ENCODE assay signal across 14 mouse cellular contexts in genomic region chr17:56203729-56204128, GRCm38 (mm10). TPM values are rescaled to one million over a fixed set of nuclear protein-coding genes. Genes with fewer than 3 reads are reported as not detected.
DNase-seq lines count a peak whose midpoint lies in the region; TF ChIP-seq lines count a peak whose summit lies in the region.
"Had no signal": no experiment of that assay in that cellular context is flagged by ENCODE, and none has a peak within 500 bp of the region (broad histone marks: within the 10 kb centered on the region; RNA-seq: fewer than 3 reads in every experiment).

No protein-coding gene starts in this region.

- no peaks in the 10 kb centered on the region for H3K4me1 ChIP-seq in kidney, adult 2 months (ENCODE audit: control insufficient read depth, insufficient read depth, low read length)

- no peak overlapping the region for H3ac ChIP-seq in myocyte (ENCODE audit: control insufficient read depth, insufficient read length)

- no peaks in the 10 kb centered on the region for H3K79me2 ChIP-seq in myocyte (ENCODE audit: control insufficient read depth, insufficient read depth)

- peak; percentile 46 to 47 for DNase-seq in cerebellum, postnatal 10 days
- no peak for DNase-seq in cerebellum, adult 18-20 months
- DNase-seq in kidney, adult 2 months, result no peak
- no peak for DNase-seq in kidney, adult 11 months
- peak; percentile 35 for DNase-seq in lung, postnatal 36 days
- no peak for DNase-seq in lung, postnatal 10 days
- no peak for DNase-seq in frontal cortex, adult 2 months (ENCODE audit: extremely low spot score in 1 of 2, low spot score in 1 of 2)
- DNase-seq: cerebellum, adult 11 months; heart, adult 18-20 months; kidney, postnatal 25 days; thymus, postnatal 14 days had no signal

- no peak overlapping the region for H3K4me2 ChIP-seq in myocyte (ENCODE audit: low read depth)
- H3K4me2 ChIP-seq: stomach, embryonic 15.5 days had no signal

- H3K27me3 ChIP-seq in kidney, adult 2 months (replicated peaks; ENCODE audit: control insufficient read depth, insufficient read depth, low read length), result no peaks in the 10 kb centered on the region
- H3K27me3 ChIP-seq in myocyte (ENCODE audit: control insufficient read depth, insufficient read depth, insufficient read length), result no peaks in the 10 kb centered on the region
- H3K27me3 ChIP-seq: stomach, embryonic 15.5 days had no signal

- TF ChIP-seq POLR2A in kidney, adult 2 months (IDR thresholded peaks at IDR 0.05; ENCODE audit: low read depth, low read length), result no peak
- no peak for TF ChIP-seq POLR2A in myocyte (IDR thresholded peaks at IDR 0.05; ENCODE audit: insufficient read length, low read depth)

- no peak overlapping the region for H3K27ac ChIP-seq in kidney, adult 2 months (ENCODE audit: insufficient read depth, low read depth, low read length)
- H3K27ac ChIP-seq: macrophage; stomach, embryonic 15.5 days had no signal

- H3K36me3 ChIP-seq in kidney, adult 2 months (ENCODE audit: control insufficient read depth, insufficient read depth, low read length), result no peaks in the 10 kb centered on the region
- peaks cover 5% of the 10 kb centered on the region for H3K36me3 ChIP-seq in myocyte (ENCODE audit: control insufficient read depth, insufficient read depth)

- peak; percentile 36; the same call in 1 of the 2 replicates for TF ChIP-seq CTCF in kidney, adult 2 months (conservative IDR thresholded peaks at IDR 0.05; ENCODE audit: insufficient read depth, insufficient read length, low read depth, low read length)

- no peak overlapping the region for H3K4me3 ChIP-seq in kidney, adult 2 months (ENCODE audit: insufficient read depth, low read depth, low read length)
- H3K4me3 ChIP-seq in myocyte, result no peak overlapping the region
- H3K4me3 ChIP-seq: stomach, embryonic 15.5 days had no signal

- WGBS in kidney, adult 2 months, result 70% methylated on average over 3 of the region's 3 CpGs

TF ChIP-seq in myocyte, 11 proteins besides CTCF, POLR2A, EP300 and RAD21:
- TF ChIP-seq SRF (IDR thresholded peaks at IDR 0.05; ENCODE audit: control insufficient read depth, insufficient read length, low read depth) (no peak), MYOD1 (IDR thresholded peaks at IDR 0.05; ENCODE audit: control insufficient read depth in 1 of 3, insufficient read length in 2 of 3, low read depth in 2 of 3) (peak in 2 of 3 experiments; percentile 33 to 34), USF1 (IDR thresholded peaks at IDR 0.05; ENCODE audit: low read depth) (no peak), CEBPB (IDR thresholded peaks at IDR 0.05; ENCODE audit: insufficient read depth, poor library complexity, severe bottlenecking) (no peak), REST (IDR thresholded peaks at IDR 0.05; ENCODE audit: insufficient read depth, insufficient read length) (no peak), MYOG (IDR thresholded peaks at IDR 0.05; ENCODE audit: control insufficient read depth in 1 of 3, insufficient read depth in 1 of 3, insufficient read length in 2 of 3, low read depth in 2 of 3) (peak in 1 of 3 experiments; percentile 27), POLR2AphosphoS2 (IDR thresholded peaks at IDR 0.05; ENCODE audit: insufficient read length, low read depth) (no peak)

RNA-seq across cellular contexts. Expression of gene Dpp9, which starts 15.0 kb away (rescaled TPM):
- 35.6 and 40.9 TPM in 2 replicates for polyA plus RNA-seq in kidney, adult 2 months (2012; rRNA removed)
- 37.1 TPM for polyA plus RNA-seq in myocyte (2012; fragmentation: generic; extraction: Trizol)
- polyA plus RNA-seq in frontal cortex, adult 2 months (2012; rRNA removed), result 49.7 and 52.4 TPM in 2 replicates

RNA-seq across cellular contexts. Expression of gene Mydgf, which starts 20.0 kb away (rescaled TPM):
- polyA plus RNA-seq in kidney, adult 2 months (2012; rRNA removed), result 60.6 and 71.7 TPM in 2 replicates
- 73.9 TPM for polyA plus RNA-seq in myocyte (2012; fragmentation: generic; extraction: Trizol)
- polyA plus RNA-seq in frontal cortex, adult 2 months (2012; rRNA removed), result 43.1 and 43.8 TPM in 2 replicates

RNA-seq across cellular contexts. Expression of gene Tnfaip8l1, which starts 41.5 kb away (rescaled TPM):
- 1.7 and 2.7 TPM in 2 replicates for polyA plus RNA-seq in kidney, adult 2 months (2012; rRNA removed)
- 2.3 TPM for polyA plus RNA-seq in myocyte (2012; fragmentation: generic; extraction: Trizol)
- 6.6 TPM in 2 replicates for polyA plus RNA-seq in frontal cortex, adult 2 months (2012; rRNA removed)

RNA-seq across cellular contexts. Expression of gene Fem1a, which starts 52.9 kb away (rescaled TPM):
- polyA plus RNA-seq in kidney, adult 2 months (2012; rRNA removed), result 23.7 and 28.2 TPM in 2 replicates
- polyA plus RNA-seq in myocyte (2012; fragmentation: generic; extraction: Trizol), result 43.6 TPM
- polyA plus RNA-seq in frontal cortex, adult 2 months (2012; rRNA removed), result 23.7 and 24.1 TPM in 2 replicates

Comparison
In these comparisons a context has a peak if more than half of its experiments do, and no peak if none do; other contexts are left out.
1. DNase-seq: peak in cerebellum, postnatal 10 days (2 of 2) and lung, postnatal 36 days (single experiment); none in cerebellum, adult 18-20 months (0 of 2), kidney, adult 2 months (single experiment), kidney, adult 11 months (single experiment), lung, postnatal 10 days (single experiment) and frontal cortex, adult 2 months (0 of 2).